Mouse (Mus musculus) thymus, adult 2 months (tissue): Measurements from ENCODE around the gene Tmem221.
"Not testable (repeated sequence)": the region's sequence is repeated elsewhere in the genome, so short reads cannot be mapped to it uniquely, and the experiment has no call there.

Experiments used
- CTCF ChIP-seq: fragments of 200-500 bp; IDR thresholded peaks from 2 replicates; pipeline ENCODE4 v1.5.1; 2012; ENCODE audit warnings: mild to moderate bottlenecking, control low read depth, low read length, moderate library complexity, borderline replicate concordance; ENCODE audit not compliant: control insufficient read depth, poor library complexity, insufficient read depth; ENCODE audit errors: extremely low read depth
- POLR2A ChIP-seq: fragments of 200-500 bp; IDR thresholded peaks from 2 replicates; pipeline ENCODE4 v1.6.1; 2012; ENCODE audit warnings: mild to moderate bottlenecking, low read length, control low read depth, moderate library complexity; ENCODE audit not compliant: control insufficient read depth, poor library complexity, insufficient read depth; ENCODE audit errors: extremely low read depth

DNA sequence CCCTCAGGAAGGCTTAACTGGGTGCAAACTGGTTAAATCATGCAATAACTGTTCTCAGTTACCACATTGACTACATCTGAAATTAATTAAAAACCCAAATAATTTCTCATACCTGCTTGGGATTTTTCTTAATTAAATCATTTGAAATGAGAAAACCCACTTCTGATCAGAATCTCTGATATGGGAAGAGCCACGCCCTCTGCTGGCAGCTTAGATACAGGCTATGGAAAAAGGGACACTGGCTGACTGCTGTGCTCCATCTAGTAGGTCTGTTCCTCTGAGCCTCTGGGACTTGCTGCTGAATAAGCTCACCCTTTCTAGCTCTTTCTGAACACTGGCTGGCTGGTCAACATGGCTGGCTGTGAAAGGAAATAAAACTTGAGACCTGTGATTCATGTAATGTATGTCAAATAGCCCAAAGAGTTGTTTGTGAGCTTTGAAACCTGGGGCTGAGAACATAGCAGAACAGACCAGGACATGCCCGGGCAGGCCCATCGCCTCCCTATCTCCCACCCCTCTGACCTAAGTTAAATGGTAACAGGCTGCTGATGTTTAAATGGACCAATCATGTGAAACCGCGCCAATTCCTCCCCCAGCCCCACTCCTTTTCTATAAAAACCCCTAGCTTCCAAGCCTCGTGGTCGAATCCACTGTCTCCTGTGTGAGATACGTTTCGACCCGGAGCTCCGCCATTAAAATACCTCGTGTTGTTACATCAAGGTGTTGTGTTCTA, 27.8 kb downstream of the Tmem221 start:
- TF ChIP-seq CTCF, POLR2A: not testable (repeated sequence)
